Mouse (Mus musculus): ENCODE data around the gene Slc40a1.

- TF ChIP-seq CTCF (IDR thresholded peaks at IDR 0.05; ENCODE audit: extremely low read depth, insufficient read depth, insufficient read length, insufficient replicate concordance) (no peak), POLR2A (IDR thresholded peaks at IDR 0.05; ENCODE audit: low read depth, low read length) (no peak)
Measured at GRCm38 (mm10) chr1:45860349-45860748, 66.0 kb downstream of the Slc40a1 start.

Measured in spleen, adult 2 months (tissue).